Mouse (Mus musculus) gastrocnemius, postnatal 4 days (tissue): Measurements from ENCODE around the gene Csrnp3. TPM values are rescaled to one million over a fixed set of nuclear protein-coding genes. Genes with fewer than 3 reads are reported as not detected.
"Not testable (repeated sequence)": the region's sequence is repeated elsewhere in the genome, so short reads cannot be mapped to it uniquely, and the experiment has no call there.

Experiments used
- DNase-seq, 2 experiments: peaks; one replicate each; pipeline ENCODE4 v3.0.0; 2021 to 2022; ENCODE audit warnings: low spot score in 2 of 2, mixed read lengths in 2 of 2
- long read RNA-seq, 2 experiments: library from polyadenylated mRNA; stranded (forward); transcript quantifications; one replicate each; pipeline ENCODE4 v2.0.0; 2021
- total RNA-seq, 2 experiments: library from RNA; stranded (reverse); gene quantifications; 2 replicates each; pipeline ENCODE4 v1.2.3; 2021

The Csrnp3 gene
- 1 to 10 TPM; 2.8 to 3.5 TPM for total RNA-seq
- long read RNA-seq, experiment 1, partial matches to known transcripts = 0 of 1 reads
- long read RNA-seq, experiment 1, other reads (novel, unspliced or antisense) = 1 of 1 reads
- long read RNA-seq, experiment 2 = 0 reads

DNA sequence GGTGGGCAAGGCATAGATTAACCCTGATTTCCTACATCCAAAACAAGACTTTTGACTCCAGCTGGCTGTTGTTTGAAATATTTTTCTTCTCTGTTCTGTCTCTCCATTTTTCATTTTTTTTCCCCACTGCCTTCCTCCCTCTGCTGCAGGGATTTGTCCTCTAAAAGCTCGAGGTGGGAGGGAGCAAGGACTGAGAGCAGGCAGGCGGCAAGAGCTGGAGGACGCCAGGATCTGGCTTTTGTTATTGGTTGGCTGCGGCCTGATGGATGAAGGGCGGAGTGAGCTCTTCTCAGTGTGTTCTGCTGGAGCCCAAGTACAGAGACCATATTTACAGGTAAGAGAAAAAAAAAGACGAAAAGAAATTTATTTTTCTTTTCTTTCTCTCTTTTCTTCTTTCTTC is at the start of gene Csrnp3:
Gene Csrnp3, plus strand, starts transcription at position 217 of the 400 bp plus-strand sequence.
- peak in 1 of 2 experiments; percentile 30 for DNase-seq

DNA sequence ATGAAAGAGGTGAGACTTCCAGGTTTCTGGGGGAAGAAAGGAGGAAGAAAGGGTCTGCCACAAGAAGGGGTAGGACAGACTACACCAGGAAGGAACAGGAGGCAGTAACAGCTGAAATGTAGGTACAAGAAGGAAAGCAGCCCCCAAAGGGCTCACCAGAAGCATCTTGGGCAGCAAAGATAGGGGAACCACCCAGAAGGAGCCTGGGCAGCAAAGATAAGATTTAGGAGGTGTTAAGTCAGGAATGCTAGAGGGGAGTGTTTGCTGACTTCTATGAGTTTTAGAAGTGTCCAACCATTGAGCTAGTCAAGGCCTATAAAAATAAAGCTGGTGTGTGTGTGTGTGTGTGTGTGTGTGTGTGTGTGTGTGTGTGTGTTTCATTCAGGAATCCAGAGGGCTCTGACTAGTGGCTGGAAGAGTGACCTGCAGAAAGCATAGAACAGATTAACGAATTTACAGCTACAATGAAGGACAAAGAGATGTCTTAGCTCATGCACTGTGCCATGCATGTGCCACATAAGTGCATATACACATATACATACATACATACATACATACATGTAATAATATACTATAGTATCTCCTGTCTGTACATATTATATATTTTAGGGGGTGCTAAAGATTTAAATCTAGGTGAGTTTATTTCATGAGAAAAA is 44.4 kb upstream of the Csrnp3 start:
- no peak for DNase-seq

DNA sequence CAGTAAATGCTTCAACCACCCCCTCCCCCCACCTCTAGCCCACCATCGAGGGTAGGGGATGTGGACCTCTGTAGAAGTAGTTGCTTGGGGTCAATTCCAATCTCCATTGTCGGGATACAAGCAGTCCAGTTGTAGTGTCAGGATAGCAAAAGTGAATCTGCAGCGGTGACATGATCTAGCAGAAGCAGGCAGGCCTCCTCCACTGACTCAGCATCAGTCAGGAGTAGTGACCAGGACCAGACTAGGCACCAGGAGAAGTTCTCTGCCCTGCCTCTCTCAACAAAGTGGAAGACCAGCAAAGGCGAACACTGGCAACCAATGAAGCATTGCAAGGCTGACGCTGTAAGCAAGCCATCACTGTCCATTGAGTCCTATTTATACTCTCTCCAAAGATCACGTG is 39.0 kb upstream of the Csrnp3 start:
- DNase-seq = no peak

DNA sequence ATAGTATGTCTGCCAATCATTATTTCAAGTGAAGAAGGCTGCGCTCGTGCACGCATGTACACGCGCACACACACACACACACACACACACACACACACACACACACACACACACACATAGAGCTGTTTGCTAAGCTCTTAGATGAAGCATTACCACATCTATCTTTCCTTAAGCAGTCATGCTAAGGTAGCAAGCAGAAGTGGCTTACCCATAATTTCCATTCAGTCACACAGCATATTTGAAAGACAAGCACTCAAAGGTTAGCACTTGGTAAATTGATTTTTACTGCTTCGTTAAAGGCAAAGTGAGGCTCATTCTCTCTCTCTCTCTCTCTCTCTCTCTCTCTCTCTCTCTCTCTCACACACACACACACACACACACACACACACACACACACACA is 34.4 kb upstream of the Csrnp3 start:
- not testable (repeated sequence) for DNase-seq

DNA sequence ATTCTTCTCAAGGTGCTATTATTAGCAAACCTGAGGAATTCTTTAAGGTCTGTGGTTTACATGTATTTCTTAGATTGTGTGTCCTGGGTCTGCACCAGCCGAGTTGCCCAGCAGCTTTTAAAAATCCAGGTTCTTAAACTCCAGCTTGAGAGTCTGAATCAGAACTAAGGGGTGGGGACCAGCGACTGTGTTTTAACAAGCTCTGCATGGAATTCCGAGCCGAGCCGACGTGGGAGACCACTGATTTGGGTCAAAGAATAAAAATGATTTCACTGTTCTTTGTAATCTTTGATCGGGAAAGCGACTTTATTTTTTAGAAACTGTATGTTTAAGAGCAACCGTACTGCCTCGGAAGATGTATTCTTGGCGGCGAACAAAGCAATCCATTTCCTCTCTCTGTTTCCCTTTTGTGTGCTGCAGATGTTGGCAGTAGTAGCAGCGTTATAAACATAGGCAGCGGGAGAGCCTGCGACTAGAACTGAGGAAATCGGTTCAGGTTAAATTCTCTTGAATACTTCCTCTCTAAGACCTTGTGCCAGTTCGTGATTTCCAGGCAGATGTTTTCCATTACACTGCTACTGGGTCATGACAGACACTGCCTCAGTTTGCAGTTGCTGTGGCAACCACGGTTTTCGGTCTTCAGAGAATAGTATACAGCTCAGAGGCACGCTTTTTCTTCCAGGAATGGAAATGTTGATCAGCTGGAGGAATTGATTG is 27.3 kb upstream of the Csrnp3 start:
- DNase-seq = peak in 1 of 2 experiments; percentile 24

DNA sequence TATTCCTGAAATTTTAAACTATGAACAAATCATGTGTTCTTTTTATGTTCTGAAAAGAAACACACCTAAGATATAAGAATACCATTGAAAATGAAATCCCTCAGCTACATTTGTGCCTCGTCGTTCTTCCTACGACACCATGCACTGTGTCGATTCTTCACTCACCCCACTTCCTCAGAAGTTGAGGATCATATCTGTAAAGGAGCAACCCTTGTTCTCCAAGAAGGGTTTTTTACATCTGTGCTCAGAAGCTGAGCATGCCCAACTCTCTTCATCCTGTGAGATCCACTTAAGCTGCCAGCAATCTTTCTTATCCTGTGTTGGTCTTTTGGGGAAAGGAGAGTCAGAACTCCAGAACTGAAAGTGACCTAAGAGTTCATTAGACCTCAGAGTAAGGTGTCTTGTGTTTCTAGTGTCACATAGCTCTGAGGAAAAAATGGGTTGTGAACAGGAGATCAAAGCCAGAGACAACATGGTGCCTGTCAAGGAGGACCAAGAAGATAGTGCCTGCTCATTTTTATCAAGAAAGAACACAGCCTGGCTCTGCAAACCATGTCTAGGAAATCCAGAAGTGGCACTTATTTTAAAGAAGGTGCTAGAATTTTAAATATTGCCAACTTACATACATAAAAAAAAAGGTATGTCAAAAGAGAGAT is 25.3 kb upstream of the Csrnp3 start:
- DNase-seq = no peak

DNA sequence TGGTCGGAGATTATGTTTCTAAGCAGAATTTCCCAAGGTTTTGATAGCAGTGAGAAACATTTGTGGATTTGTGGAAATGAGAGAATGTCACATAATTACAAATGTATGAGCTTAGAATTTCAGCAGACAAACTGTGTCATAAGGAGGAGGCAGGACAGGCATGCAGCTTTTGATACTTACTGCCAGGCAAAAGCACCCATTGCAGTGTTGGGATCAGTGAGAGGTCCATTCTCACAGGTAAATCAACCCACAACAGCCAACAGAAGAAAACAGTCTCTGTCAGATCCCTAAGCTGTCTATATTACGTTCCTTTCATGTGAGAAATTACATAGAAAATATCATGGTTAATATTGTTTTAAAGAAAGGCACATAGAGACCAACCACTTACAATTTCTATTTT is 19.3 kb upstream of the Csrnp3 start:
- no peak for DNase-seq

DNA sequence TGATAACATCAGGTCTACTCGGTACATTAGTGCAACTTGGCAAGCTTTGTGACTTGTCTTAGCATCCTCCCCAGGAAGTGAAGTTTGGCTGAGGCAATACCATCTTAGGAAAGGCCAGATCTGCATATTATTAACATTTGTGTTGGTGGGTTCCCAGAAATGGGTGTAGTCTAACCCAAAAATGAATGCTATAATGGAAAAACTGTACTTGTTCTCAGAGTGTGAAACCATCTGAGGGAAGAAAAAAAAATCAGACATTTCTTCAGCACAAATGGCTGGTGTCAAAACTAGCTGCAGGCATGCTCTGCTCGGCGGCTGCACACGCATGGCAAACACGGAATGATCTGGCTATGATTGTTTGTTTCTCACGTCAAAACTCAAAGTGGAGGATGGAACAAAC is 18.8 kb upstream of the Csrnp3 start:
- DNase-seq = no peak

DNA sequence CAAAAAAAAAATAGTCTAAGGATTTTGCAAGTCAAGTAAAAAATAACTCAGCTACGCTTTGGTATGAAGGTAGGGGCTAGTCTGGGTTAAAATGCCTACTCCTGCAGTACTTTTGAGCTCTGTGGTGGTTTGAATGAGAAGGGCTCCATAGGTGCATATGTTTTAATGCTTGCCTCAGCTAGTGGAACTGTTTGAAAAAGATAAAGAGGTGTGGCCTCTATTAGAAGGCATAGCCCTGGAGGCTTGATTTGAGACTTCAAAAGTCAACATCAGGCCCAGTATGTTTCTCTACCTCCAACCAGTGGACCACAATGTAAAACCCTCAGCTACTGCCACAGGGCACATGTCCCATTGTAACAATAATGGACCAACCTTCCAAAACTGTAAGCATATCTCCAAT is 16.9 kb upstream of the Csrnp3 start:
- no peak for DNase-seq

DNA sequence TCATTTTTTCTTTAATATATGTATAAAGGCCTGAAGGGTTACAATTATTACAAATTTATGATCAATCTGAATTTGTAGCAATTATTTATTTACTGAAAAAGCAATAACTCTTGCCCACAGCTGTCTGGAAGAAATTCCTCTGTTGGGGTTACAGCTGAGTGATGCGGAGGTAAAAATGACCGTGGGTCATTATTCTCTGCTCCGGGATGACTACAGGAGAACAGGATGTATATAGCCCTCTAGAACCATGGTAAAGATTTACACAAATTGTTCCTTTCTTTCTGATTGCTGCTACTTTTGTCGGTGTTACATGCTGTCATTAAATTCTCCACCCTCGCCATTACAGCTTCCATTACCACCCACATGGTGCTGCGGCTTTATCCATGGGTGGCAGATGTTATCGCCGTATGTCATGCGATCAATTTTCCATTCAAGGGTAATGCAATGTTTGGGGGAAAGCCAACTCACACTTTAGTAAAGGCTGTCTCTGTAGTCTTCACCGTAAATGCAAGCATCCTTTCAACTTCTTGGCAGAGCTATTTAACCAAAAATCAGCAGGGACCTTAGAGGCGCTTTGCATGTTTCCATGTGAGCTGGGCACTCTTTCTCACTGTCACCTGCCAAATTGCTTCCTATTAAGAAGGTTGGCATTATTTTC is 12.7 kb upstream of the Csrnp3 start:
- no peak for DNase-seq

DNA sequence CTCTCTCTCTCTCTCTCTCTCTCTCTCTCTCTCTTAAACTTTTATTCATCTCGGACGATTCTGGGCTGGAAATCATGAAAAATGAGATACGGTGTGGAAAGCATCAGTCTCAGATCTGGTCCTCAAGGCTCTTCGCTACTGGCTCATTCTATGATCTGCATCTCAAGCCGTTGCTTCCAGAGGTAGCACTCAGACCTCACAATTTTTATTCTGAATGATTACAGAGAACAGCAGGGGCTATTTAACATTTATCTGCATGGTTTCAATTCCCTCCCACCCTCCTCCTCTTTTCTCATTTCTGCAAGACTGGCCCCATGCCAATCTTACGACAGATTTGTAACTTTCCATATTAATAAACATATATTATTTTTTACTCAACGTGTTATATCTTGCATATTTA is 12.1 kb upstream of the Csrnp3 start:
- no peak for DNase-seq

DNA sequence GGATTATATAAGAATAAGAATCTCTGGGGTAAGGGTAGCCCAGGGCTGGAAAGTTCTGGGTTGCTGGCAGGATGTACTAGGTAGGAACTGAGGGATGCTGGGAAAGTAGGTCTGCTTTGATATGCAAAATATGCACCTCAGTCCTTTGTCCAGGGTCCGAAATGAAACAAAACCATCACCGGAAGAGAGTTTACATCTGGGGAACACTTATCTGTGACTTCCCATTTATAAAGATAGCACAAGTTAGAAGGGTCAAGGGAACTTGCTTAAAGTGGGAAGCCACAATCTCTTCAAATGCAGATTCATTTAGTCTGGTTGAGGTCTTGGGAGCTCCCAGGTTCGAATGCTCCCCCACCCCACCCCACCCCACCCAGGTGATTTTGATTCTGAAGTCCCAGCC is 4.0 kb upstream of the Csrnp3 start:
- DNase-seq = no peak

DNA sequence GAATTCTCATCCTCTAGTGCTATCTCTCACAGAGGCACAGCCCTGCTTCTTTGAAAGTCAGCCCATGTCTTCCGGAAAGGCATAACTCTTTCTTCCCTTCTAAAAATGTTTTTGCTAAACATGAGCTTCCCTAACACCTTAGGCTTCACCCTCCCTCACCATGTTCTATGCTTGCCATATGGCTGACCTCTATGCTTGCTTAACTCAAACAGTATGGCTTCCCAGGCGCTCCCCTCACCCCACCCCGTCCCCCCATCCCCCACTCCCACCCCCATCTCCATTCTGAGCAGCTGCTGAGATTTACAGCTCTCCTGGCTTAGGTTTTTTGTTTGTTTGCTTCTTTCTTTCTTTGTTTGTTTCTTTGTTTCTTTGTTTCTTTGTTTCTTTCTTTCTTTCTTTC is 3.2 kb upstream of the Csrnp3 start:
- no peak for DNase-seq

DNA sequence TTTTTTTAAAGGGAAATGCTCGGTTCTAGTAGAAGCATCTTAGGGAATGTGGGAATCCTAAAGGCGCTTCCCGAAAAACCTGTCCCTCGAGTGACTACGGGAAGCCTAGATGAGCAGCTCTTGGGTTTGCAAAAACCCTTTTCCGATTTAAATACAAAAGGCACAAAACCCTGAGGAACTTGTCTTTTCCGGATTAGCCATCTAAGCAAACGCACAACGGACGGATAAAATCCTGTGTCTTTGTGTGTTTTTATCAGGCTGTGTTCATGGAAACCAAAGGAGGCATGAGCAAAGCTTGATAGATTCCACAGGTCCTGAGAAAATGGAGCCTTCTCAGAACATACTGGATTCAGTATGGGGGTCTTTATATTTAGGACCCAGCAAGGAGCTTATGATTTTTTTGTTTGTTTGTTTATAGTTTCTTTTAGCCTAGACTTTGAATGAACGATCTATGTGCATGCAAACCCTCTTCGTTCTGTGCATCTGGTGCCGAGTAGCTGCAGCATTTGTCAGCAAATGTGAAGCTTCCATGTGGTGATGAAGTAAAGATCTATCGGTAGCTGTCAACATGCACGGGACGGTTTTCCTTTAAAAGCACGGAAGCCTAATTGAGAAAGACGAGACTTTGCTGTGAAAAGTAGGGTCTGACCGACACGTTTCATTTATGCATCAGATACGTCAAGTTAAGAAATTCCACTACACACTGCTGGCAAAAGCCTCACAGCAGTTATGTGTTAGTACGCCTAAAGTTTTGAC is 611 bp downstream of the Csrnp3 start:
- DNase-seq = no peak

DNA sequence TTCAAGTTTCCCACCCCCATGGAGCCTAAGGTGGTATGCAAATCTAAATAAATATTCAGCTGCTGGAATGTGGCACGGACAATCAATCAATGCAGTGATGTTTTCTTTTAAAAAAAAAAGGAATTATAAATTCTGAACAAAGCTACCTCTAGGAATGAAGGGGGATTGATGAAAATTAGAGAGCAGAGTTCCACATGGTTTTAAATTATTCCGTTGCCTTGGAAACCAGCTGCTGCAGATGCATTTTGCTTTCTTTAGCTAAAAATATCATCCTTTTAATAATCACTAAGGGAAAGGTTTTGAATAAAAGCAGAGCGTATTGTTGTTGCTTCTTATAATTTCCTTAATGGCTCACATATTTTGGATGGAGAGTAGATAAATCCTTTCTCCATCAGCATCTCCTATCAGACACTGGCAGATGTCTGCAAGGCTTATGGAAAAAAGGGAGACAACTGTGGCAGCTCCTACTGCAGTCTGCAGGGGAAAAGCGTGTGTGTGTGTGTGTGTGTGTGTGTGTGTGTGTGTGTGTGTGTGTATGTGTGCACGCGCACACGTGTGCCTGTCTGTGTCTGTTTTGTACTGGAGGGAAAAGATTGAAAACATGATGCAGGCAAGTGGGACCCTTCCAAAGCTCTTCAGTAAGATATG is 2.0 kb downstream of the Csrnp3 start:
- no peak for DNase-seq

DNA sequence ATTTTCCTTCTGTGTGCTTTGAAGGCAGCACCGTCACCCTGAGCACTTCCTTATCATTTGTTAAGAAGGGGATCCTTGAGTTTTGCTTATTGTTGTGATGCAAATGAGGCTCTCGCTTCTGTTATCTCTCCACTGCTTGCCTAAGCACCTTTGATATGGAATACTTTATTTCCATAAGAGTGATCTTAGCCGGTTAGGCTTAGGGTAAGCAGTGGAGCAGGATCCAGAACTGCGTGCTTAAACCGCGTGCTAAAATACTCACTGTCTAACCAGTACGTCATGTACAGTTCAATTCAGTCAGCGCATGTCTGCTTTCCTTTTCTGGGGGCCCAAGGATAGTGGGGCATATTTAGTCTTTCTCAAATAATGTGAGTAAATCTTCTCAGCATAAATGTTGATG is 3.1 kb downstream of the Csrnp3 start:
- no peak for DNase-seq

DNA sequence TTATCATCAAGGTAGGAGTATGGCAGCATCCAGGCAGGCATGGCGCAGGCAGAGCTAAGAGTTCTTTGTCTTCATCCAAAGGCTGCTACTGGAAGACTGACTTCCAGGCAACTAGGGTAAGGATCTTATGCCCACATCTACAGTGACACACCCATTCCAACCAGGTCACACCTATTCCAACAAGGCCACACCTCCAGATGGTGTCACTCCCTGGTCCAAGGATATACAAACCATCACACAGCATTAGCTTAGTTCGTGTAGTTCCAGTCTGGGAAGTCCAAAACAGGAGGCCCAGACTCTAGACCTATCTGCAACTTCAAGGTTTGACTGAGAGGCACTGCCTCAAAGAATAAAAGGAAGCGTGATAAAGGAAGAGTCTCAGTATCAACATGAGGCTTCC is 4.7 kb downstream of the Csrnp3 start:
- DNase-seq = not testable (repeated sequence)

DNA sequence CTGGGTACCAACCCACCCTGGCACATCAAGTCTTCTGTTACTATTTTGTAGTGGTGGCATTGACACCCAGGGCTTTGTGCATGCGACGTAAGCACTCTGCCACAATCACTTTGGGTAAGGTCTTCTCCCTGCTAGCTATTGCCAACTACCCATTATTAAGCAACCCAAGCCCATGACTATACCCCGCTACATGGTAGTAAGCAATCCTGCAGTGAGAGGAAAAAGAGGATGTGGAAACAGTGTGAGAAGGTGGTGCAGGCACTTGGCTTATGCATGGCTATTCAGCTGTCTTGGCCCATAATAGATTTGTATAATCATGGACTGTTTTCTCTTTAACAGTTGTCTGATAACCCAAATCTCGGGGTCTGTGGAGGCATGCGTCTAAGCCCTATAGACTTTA is 11.2 kb downstream of the Csrnp3 start:
- no peak for DNase-seq

DNA sequence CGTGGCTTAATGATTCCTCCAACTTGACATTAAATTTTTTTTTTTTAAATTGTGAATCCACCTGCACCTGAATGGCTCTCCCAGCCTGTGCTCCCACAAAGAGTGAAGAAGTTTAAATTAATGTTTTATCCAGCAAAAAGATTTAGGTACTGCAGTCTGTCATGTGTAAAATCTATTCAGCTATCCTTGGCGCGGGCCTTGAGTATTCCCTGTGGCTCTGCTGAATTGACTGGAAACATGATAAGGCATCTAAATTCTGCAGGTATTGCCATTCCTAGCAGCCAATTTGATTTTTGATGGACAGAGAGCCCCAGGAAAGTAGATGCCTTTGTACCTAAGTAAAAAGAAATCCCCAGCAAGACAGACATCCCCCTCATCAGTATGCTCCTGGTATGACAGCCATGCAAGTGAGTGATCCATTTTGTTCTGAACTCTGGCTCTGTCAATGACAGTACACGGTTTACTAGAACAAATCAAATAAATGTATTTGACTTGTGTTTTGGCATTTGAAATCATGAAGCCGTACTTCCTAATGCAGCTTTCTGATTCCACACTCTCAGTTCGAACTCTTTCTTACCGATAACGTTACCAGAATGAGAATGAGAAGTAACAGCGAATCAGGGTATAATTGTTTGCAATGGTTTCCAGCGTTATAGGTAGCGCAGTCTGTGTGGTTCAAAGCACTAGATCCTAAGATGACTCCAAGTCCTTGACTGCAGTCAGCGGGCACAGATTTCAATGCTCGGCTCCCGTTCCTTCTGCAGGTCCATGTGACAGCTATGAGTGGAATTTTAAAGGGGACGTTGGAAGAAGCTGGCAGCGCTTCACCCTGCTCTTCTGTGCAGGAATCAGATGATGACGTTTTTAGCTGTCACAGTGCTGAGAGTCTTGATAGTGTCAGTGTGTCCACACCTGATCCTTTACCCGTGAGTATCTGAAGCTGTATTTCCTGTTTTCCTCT is 14.5 kb downstream of the Csrnp3 start:
- DNase-seq = no peak
